Mouse (Mus musculus) brown adipose tissue, adult 24 weeks (tissue): ENCODE results near the gene Epm2a. TPM values are rescaled to one million over a fixed set of nuclear protein-coding genes. Genes with fewer than 3 reads are reported as not detected.
"Not testable (repeated sequence)": the region's sequence is repeated elsewhere in the genome, so short reads cannot be mapped to it uniquely, and the experiment has no call there.

Source experiments
- H3K27ac ChIP-seq: fragments of 200-500 bp; replicated peaks from 2 replicates; pipeline ENCODE4 v1.5.1; 2012; ENCODE audit warnings: low read depth, mild to moderate bottlenecking, low read length
- H3K4me1 ChIP-seq: fragments of 200-500 bp; 2 replicates; pipeline ENCODE4 v1.6.1; 2012; ENCODE audit warnings: low read length, mixed read lengths; ENCODE audit not compliant: control insufficient read depth, insufficient read depth, insufficient read length
- H3K4me3 ChIP-seq: fragments of 200-500 bp; 2 replicates; pipeline ENCODE4 v1.5.1; 2012; ENCODE audit warnings: low read depth, mild to moderate bottlenecking, low read length, moderate library complexity; ENCODE audit not compliant: insufficient read depth
- polyA plus RNA-seq: library from polyadenylated mRNA; stranded (reverse); fragments of >200 nt; gene quantifications from 2 replicates; pipeline ENCODE4 v1.2.4, GENCODE M21; 2012; ENCODE audit not compliant: missing spikeins, insufficient read depth, insufficient read length

Epm2a gene
- polyA plus RNA-seq = 6.7 and 10.9 TPM in 2 replicates

- peak within 1 kb of the TSS; percentile 99 for H3K4me3 ChIP-seq
- H3K4me1 ChIP-seq = no peaks in the 10 kb centered on the region
- H3K27ac ChIP-seq = peak within 1 kb of the TSS; percentile 89
These were observed at the start of gene Epm2a for GRCm38 (mm10) chr10:11343205-11344141. Epm2a (plus strand) TSS chr10:11343404.

GRCm38 (mm10) chr10:11298418-11298817 is 44.8 kb upstream of the Epm2a start:
- Histone ChIP-seq H3K27ac (no peak overlapping the region), H3K4me3 (no peak overlapping the region), H3K4me1 (no peaks in the 10 kb centered on the region; the same call in 1 of the 2 replicates)

- Histone ChIP-seq H3K4me3 (no peak overlapping the region), H3K4me1 (no peaks in the 10 kb centered on the region), H3K27ac (no peak overlapping the region)
These were observed 37.7 kb upstream of the Epm2a start for GRCm38 (mm10) chr10:11305365-11306053.

GRCm38 (mm10) chr10:11306054-11306367 is 37.2 kb upstream of the Epm2a start:
- Histone ChIP-seq H3K4me3 (no peak overlapping the region), H3K27ac (no peak overlapping the region), H3K4me1 (no peaks in the 10 kb centered on the region)

- Histone ChIP-seq H3K27ac (no peak overlapping the region), H3K4me3 (no peak overlapping the region), H3K4me1 (no peaks in the 10 kb centered on the region)
These were observed 33.3 kb upstream of the Epm2a start for GRCm38 (mm10) chr10:11309866-11310265.

DNA sequence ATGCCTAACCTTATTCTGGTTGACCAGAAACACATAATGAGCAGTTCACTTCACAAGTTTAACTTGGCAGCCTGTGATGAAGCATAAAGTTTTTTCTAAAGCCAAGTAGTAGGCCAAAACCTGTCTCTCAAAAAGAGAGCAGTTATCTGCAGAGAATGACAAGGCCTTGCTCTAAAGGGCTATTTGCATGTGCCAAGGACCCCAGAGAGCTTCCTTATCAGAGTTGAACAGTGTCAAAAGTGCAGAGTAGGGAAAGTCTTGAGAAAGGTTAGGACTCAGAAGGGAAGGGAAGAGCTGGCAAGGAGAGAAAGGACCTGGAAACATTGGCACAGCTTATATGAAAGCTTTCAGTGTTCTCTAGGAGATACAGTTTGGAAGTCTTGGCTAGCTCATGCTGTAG is 32.7 kb upstream of the Epm2a start:
- Histone ChIP-seq H3K4me3 (no peak overlapping the region), H3K4me1 (no peaks in the 10 kb centered on the region), H3K27ac (no peak overlapping the region)

DNA sequence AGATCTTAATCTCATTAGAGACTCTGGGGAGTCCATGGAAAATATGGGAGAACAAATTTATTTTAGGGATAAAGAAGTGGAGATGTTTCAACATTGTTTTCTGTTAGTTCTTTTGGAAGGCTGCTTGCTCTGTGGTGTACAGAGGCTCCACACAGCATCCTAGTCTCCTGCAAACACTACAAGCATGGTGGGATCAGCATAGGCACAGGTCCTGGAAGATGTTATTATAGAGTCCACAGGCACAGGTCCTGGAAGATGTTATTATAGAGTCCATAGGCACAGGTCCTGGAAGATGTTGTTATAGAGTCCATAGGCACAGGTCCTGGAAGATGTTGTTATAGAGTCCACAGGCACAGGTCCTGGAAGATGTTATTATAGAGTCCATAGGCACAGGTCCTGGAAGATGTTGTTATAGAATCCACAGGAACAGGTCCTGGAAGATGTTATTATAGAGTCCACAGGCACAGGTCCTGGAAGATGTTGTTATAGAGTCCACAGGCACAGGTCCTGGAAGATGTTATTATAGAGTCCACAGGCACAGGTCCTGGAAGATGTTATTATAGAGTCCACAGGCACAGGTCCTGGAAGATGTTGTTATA is 25.2 kb upstream of the Epm2a start:
- not testable (repeated sequence) for H3K27ac ChIP-seq, H3K4me1 ChIP-seq, H3K4me3 ChIP-seq

GRCm38 (mm10) chr10:11319446-11319970 is 23.7 kb upstream of the Epm2a start:
- H3K4me3 ChIP-seq = no peak overlapping the region
- no peaks in the 10 kb centered on the region for H3K4me1 ChIP-seq
- no peak overlapping the region for H3K27ac ChIP-seq

DNA sequence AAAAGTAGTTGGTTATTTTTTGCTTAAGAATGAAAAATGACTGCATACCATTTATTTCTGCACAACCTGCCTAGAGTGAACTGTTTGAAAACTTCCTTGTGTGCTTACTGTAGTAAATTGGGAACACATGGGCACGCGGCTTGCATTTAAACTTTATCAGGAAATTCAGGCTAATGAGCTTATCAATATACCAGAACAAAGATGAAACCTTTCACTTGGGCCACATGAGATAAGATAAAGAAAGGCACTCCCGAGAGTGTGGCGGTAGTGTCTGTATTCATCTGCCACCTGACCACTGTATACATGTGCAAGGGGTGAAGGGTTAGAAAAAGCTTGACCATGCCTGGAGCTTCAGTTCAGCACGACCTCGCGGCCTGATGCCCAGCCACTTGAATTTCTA is 20.9 kb upstream of the Epm2a start:
- no peak overlapping the region for H3K27ac ChIP-seq
- H3K4me1 ChIP-seq = no peaks in the 10 kb centered on the region
- H3K4me3 ChIP-seq = no peak overlapping the region

DNA sequence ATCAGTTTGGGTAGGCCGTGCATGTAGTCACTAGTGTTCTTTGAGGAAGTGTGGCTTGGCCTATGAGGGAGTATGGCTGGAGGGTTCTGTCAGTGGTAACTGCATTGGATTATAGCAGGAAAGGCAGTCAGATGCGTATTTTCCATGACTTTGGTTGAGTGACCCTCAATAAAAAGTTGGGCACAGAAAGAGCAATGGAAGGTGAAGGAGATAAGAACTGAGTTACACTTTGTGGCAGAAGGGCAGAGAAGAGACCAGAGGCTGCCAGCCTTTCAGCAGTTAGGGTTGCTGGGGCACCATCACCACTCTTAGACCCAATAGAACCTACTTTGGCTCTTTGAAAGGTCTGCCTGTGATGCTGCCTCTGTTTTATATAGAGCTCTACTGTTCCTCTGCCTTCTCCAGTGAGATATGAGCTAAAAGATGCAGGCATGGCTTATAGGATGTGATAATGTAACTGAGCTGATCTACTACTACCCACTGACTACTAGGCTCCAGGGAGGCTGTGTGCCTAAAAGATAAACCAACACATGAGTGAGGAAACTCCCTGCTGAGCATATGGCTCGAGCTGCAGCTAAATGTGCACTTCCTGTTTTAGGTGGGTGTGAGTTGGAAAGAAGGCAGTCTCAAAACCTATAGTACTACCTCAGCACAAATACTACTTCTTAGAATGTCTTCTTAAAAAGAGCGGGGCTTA is 19.9 kb upstream of the Epm2a start:
- no peaks in the 10 kb centered on the region for H3K4me1 ChIP-seq
- H3K27ac ChIP-seq = no peak overlapping the region
- H3K4me3 ChIP-seq = no peak overlapping the region

GRCm38 (mm10) chr10:11326526-11326925 is 16.7 kb upstream of the Epm2a start:
- no peak overlapping the region for H3K4me3 ChIP-seq
- H3K27ac ChIP-seq = no peak overlapping the region

GRCm38 (mm10) chr10:11344536-11345468 is 1.6 kb downstream of the Epm2a start:
- Histone ChIP-seq H3K27ac (no peak overlapping the region), H3K4me1 (no peaks in the 10 kb centered on the region), H3K4me3 (peak overlapping the region; percentile 36)

More at GRCm38 (mm10) chr10:11326526-11326925, 16.7 kb upstream of the Epm2a start:
- H3K4me1 ChIP-seq = no peaks in the 10 kb centered on the region

DNA sequence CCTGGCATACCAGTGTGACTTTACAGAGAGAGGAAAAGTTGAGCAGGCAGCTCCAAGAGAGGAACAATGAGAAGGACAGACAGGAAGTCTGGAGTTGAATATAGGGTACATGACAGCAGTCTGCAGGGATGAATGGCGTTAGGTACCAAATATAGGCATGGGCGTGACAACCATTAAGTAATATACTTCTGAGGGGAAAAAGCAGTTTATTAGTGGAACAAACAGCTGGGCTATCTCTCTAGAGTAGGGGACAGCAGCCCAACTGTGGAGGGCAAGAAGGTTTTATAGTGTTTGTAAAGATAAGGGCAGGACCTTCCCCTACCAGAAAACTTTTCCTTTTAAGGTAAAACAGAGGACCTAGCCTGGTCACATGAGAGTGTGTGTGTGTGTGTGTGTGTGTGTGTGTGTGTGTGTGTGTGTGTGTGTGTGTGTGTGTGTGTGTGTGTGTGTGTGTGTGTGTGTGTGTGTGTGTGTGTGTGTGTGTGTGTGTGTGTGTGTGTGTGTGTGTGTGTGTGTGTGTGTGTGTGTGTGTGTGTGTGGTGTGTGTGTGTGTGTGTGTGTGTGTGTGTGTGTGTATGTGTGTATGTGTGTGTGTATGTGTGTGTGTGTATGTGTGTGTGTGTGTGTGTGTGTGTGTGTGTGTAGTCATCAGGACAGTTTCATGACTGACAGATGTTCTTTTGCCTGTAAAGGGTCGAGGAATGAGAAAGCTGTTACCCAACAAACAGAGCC is 7.2 kb downstream of the Epm2a start:
- not testable (repeated sequence) for H3K4me1 ChIP-seq, H3K27ac ChIP-seq, H3K4me3 ChIP-seq
